Mouse (Mus musculus) C2C12 (cell line): ENCODE data around the gene Gm28038.

Experiments used
- CEBPB ChIP-seq: IDR thresholded peaks from one replicate; pipeline ENCODE4 v1.6.1; 2011; ENCODE audit warnings: low read depth, mild to moderate bottlenecking, control low read depth, moderate library complexity
- CTCF ChIP-seq: IDR thresholded peaks from one replicate; pipeline ENCODE4 v1.5.1; 2011; ENCODE audit not compliant: control insufficient read depth, insufficient read depth, insufficient read length

DNA sequence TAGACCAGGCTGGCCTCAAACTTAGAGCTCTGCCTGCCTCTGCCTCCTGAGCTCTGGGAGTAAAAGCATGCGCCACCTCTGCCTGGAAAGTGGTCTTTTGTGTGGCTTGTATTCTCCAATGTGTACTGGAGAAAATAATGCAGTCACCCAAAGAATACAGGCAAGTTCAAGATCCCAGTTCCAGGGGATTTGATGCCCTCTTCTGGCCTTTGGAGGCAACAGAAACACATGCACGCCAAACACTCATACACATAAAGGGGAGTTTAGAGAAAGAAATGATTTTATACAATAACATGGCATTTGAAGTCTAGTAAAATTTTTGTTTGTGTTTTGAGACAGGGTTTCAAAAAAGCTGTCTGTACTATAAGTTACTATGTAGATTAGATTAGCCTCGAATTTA lies 18.7 kb downstream of the Gm28038 start:
- TF ChIP-seq CTCF = no peak
- TF ChIP-seq CEBPB = no peak
